Mouse (Mus musculus) neural tube, embryonic 11.5 days (tissue): Measurements from ENCODE around the gene Fxr2. TPM values are rescaled to one million over a fixed set of nuclear protein-coding genes. Genes with fewer than 3 reads are reported as not detected.
A peak's percentile ranks its signal among the peaks of the same experiment; 100 is the strongest.

Experiments used
- ATAC-seq: fragments of 200-750 bp; cut with Nextera tagmentation; 2 replicates; pipeline ENCODE4 v1.8.0; 2017; ENCODE audit warnings: moderate number of reproducible peaks, mild to moderate bottlenecking, moderate TSS enrichment, moderate library complexity; ENCODE audit not compliant: insufficient read depth, low FRiP score, low TSS enrichment
- DNase-seq: peaks from one replicate; pipeline ENCODE4 v3.0.0-alpha.2; 2015; ENCODE audit warnings: low spot score
- H3K27ac ChIP-seq: fragments of 300-500 bp; sonication (generic); 2 replicates; pipeline ENCODE4 v1.5.1; 2014; ENCODE audit warnings: low read depth, mild to moderate bottlenecking, low read length
- H3K27me3 ChIP-seq: fragments of 300-500 bp; sonication (generic); 2 replicates; pipeline ENCODE4 v1.6.1; 2014; ENCODE audit warnings: mild to moderate bottlenecking, low read length, mixed read lengths; ENCODE audit not compliant: control insufficient read depth, insufficient read depth
- H3K36me3 ChIP-seq: fragments of 300-500 bp; sonication (generic); 2 replicates; pipeline ENCODE4 v1.6.1; 2014; ENCODE audit warnings: mild to moderate bottlenecking, low read length, moderate library complexity, mixed read lengths; ENCODE audit not compliant: control insufficient read depth, insufficient read depth
- H3K4me1 ChIP-seq: fragments of 300-500 bp; sonication (generic); 2 replicates; pipeline ENCODE4 v1.6.1; 2014; ENCODE audit warnings: low read length, mixed read lengths; ENCODE audit not compliant: control insufficient read depth, insufficient read depth
- H3K4me2 ChIP-seq: fragments of 300-500 bp; sonication (generic); 2 replicates; pipeline ENCODE4 v1.6.1; 2014; ENCODE audit warnings: low read depth, mild to moderate bottlenecking, moderate library complexity
- H3K4me3 ChIP-seq: fragments of 300-500 bp; sonication (generic); 2 replicates; pipeline ENCODE4 v1.5.1; 2014; ENCODE audit warnings: low read depth, low read length
- H3K9ac ChIP-seq: fragments of 300-500 bp; sonication (generic); 2 replicates; pipeline ENCODE4 v1.6.1; 2014; ENCODE audit warnings: mild to moderate bottlenecking, low read length
- H3K9me3 ChIP-seq: fragments of 300-500 bp; sonication (generic); 2 replicates; pipeline ENCODE4 v1.6.1; 2016; ENCODE audit warnings: low read length; ENCODE audit not compliant: control insufficient read depth
- WGBS: fragments of 180-500 bp; shearing (Covaris S2); extraction: QIAGEN DNeasy Blood & Tissue Kit; methylation state at CpG from one replicate; pipeline ENCODE4 v1.1.7; 2014; 5-methylcytosine and 5-hydroxymethylcytosine counted together
- polyA plus RNA-seq: library from polyadenylated mRNA; unstranded; fragments of >200 nt; fragmentation: Nextera tagmentation; extraction: Ambion mirVana; gene quantifications from 2 replicates; pipeline ENCODE4 v1.2.1, GENCODE M21; 2014

Gene Fxr2
- polyA plus RNA-seq, 1 experiment from 2014 or later, result 40.3 TPM

DNA sequence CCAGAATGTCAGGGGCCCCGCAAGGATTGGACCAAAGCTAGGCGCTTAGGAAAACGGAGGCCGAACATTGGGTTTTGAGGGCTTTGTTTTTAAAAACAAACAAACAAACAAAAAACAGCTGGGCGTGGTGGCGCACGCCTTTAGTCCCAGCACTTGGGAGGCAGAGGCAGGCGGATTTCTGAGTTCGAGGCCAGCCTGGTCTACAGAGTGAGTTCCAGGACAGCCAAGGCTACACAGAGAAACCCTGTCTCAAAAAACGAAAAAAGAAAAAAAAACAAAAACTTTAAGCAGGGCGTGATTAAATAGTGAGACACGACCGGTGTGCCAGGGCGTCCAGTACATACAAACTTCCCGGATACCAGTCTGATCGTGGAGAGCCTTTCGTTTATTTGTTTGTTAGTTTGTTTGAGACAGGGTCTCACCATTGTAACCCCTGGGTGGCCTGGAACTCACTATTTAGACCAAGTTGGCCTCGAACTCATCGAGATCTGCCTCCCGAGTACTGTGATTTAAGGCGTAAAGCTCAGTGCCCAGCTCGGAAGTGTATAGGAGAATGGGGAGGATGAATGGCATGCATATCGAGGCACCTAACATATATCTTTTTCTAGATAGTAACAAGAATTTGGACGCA lies 49.5 kb downstream of the Fxr2 start:
- Histone ChIP-seq H3K36me3 (peaks cover 3% of the 10 kb centered on the region), H3K27ac (peak overlapping the region; percentile 54; the same call in 1 of the 2 replicates), H3K4me3 (peak overlapping the region; percentile 90), H3K4me1 (peaks cover 10% of the 10 kb centered on the region), H3K4me2 (peak overlapping the region; percentile 88), H3K9me3 (no peaks in the 10 kb centered on the region), H3K9ac (peak overlapping the region; percentile 75), H3K27me3 (no peaks in the 10 kb centered on the region)
- ATAC-seq, result 0 out of 2 replicates have a peak, but pooled peaks have one; percentile 7
- WGBS, result 26% methylated on average over 24 of the region's 24 CpGs
- DNase-seq, result no peak

DNA sequence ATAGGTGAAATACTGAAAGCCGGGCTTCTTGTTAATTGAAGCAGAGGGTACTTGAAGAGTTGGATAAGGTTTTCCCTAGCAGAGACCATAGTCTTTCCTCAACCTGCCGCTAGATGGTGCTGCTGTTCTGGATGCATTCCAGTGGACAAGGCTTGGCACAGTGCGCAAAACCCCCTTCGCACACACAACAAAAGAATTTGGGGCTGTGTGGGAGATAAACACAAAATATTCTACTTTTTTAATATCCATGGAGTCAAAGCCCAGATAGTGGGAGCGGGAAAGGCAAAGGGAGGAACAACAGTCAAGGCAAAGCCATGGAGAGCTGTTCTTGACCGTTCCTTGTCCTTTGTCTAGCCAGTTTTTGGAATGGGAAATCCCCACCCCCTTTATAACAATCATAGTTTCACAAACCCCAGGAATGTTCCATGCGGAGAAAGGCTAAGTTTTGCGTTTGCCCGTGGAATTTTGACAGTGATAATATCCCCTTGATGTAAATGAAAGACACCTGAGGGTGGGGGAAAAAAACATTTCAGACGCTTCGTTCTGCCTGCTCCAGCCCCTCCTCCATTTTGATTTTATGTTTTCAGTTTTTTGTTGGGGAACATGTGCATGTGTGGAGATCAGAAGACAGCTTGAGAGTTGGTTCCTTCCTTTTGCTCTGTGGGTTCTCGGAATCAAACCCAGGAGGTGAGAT lies 50.2 kb downstream of the Fxr2 start:
- H3K9ac ChIP-seq, result peak overlapping the region; percentile 47; the same call in 1 of the 2 replicates
- H3K9me3 ChIP-seq, result no peaks in the 10 kb centered on the region
- peaks cover 3% of the 10 kb centered on the region for H3K36me3 ChIP-seq
- H3K4me2 ChIP-seq, result no peak overlapping the region; the same call in 1 of the 2 replicates
- DNase-seq (peak; percentile 89), ATAC-seq (0 out of 2 replicates have a peak, but pooled peaks have one; percentile 40)
- H3K4me1 ChIP-seq, result peaks cover 10% of the 10 kb centered on the region
- no peak overlapping the region for H3K27ac ChIP-seq
- H3K4me3 ChIP-seq, result peak overlapping the region; percentile 10; the same call in 1 of the 2 replicates
- WGBS, result 31% methylated on average over 12 of the region's 12 CpGs
- H3K27me3 ChIP-seq, result no peaks in the 10 kb centered on the region

DNA sequence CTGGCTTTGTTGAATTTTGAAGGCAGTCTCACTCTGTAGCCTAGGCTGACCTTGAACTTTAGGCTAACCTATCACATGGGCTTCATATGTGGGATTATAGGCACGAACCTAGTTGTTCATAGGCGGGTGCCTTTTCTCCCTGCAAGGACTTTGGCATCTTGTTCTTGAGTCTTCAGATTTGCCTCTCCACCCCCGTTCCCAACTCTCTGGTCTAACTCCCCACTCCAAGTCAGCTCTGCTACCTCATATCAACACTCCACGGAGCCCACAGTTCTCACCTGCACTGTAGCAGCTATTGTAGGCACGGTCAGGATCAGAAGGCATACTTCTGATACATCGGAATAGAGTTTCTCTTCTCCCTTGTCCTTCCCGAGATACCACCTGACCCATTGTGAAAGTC lies 50.8 kb downstream of the Fxr2 start:
- Histone ChIP-seq H3K4me2 (no peak overlapping the region), H3K27ac (no peak overlapping the region), H3K36me3 (no peaks in the 10 kb centered on the region), H3K9me3 (no peaks in the 10 kb centered on the region), H3K27me3 (no peaks in the 10 kb centered on the region), H3K4me3 (no peak overlapping the region), H3K4me1 (peaks cover 10% of the 10 kb centered on the region), H3K9ac (no peak overlapping the region; the same call in 1 of the 2 replicates)
- ATAC-seq (no peak), DNase-seq (no peak)
- WGBS, result 86% methylated on average over 7 of the region's 7 CpGs

DNA sequence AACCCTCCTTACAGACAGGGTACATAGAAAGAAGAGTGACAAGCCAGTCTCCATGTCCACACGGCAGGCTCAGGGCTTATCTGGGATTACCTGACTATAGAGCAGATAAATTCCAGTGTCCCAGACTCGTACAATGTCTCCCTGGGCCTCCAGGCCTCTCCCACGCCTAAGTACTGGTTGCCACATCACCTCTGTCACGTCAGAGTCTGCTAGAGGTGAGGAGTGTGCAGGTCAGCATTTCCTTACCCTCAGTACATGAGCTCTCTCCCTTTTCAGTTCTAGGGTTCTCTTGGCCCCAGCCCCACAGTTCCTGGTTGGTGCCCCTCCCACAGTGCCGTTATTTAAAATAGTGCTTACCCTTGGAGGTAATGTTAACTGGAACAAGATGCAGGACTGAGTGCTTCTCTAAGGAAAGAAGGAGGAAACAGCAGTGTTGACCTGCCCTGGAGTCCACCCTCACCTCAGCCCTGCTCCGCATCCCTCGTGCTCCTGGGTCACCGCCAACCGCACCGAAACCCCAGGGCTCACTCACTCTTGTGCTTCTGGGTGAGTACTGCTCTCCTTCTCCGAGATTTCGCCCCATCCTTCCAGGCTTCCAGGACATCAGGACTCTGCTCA lies 51.4 kb downstream of the Fxr2 start:
- DNase-seq (no peak), ATAC-seq (no peak)
- Histone ChIP-seq H3K36me3 (no peaks in the 10 kb centered on the region), H3K9me3 (no peaks in the 10 kb centered on the region), H3K27ac (no peak overlapping the region), H3K27me3 (no peaks in the 10 kb centered on the region), H3K9ac (no peak overlapping the region), H3K4me2 (no peak overlapping the region), H3K4me3 (no peak overlapping the region), H3K4me1 (peaks cover 10% of the 10 kb centered on the region)
- 83% methylated on average over 12 of the region's 12 CpGs for WGBS

DNA sequence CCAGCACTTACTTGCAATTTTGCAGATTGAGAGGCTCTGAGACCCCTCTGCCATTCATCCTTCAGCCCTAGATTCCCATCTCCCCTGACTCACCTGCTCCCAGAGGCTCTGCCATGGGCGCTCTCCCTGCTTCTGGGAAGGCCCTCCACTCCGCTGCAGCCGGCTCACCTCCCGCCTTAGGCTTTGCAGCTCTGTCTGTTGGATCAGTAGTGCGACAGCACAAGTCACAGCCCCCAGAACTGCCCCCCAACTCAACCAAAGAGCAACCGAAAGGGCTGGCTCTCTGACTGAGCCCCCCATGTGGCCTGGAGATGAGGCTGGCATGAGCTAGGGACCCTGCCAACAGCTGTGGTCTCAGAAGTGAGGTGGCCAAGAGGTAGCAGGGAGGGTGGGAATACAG lies 52.1 kb downstream of the Fxr2 start:
- Histone ChIP-seq H3K36me3 (no peaks in the 10 kb centered on the region), H3K27me3 (no peaks in the 10 kb centered on the region), H3K4me3 (no peak overlapping the region), H3K9ac (no peak overlapping the region), H3K27ac (no peak overlapping the region), H3K4me2 (no peak overlapping the region), H3K4me1 (peaks cover 10% of the 10 kb centered on the region), H3K9me3 (no peaks in the 10 kb centered on the region)
- 77% methylated on average over 6 of the region's 6 CpGs for WGBS
- ATAC-seq, result no peak
- no peak for DNase-seq

DNA sequence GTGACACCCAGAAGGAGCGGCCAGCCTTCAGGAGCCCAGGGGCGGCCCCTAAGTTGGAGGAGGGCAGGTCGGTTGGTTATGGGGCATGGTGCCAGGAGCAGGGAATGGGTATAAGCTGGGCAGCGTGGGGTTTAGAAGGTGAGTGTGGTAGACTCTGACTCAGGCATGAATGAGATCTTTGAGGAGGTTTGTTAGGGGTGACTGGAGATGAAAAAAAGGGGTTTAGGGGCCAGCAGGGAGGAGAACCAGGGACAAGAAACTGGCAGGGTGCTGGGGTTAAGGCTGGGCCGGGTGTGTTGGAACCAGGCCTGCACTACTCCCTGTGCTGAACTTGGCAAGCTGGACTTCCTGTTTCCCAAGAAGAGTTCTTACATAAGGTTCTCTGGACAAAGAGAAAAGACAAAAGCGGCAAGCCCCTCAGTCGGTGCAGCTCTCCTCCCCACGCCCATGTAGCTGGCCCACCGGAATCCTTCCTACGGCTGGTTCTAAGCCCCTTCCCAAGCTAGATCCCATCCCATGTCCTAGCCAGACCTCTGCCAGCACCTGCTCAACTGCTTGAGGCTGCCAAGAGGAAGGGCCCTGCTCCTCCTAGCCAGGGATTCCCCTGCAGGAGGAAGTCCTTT lies 52.8 kb downstream of the Fxr2 start, which contains the start of gene Tnfsf13:
Gene Tnfsf13 (minus strand): TSS at position 259 of the 623 bp plus-strand sequence.
- Histone ChIP-seq H3K9ac (no peak within 1 kb of the TSS), H3K36me3 (no peaks in the 10 kb centered on the region), H3K27me3 (no peaks in the 10 kb centered on the region), H3K4me2 (no peak within 1 kb of the TSS), H3K27ac (no peak within 1 kb of the TSS), H3K4me1 (peaks cover 7% of the 10 kb centered on the region), H3K9me3 (no peaks in the 10 kb centered on the region), H3K4me3 (no peak within 1 kb of the TSS)
- 86% methylated on average over 10 of the region's 10 CpGs for WGBS
- ATAC-seq (no peak), DNase-seq (no peak)

DNA sequence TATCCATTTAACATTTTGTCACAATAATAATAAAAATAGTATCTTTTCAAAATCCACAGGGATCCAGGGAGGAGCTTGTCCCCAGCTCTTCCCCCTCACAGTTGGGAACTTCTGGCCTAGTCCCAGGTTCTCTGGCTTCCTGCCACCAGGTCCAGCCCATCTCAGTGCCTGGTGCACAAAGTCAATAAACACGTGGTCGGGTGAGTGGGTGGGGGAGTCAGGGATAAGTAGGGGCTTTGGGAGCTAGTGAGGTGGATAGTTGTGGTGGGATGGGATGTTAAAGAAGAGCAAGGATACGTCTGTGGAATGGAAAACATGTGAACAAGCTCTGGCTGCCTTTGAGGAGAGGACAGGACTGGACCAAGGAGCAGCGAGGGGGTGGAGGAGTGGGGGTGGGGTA lies 53.6 kb downstream of the Fxr2 start:
- ATAC-seq (no peak), DNase-seq (no peak)
- H3K4me2 ChIP-seq, result no peak overlapping the region
- H3K9me3 ChIP-seq, result no peaks in the 10 kb centered on the region
- H3K27me3 ChIP-seq, result no peaks in the 10 kb centered on the region
- no peak overlapping the region for H3K27ac ChIP-seq
- no peaks in the 10 kb centered on the region for H3K36me3 ChIP-seq
- 23% methylated on average over 4 of the region's 4 CpGs for WGBS
- H3K9ac ChIP-seq, result no peak overlapping the region
- H3K4me1 ChIP-seq, result 0 out of 2 replicates have a peak, but pooled peaks cover 2% of the 10 kb centered on the region
- H3K4me3 ChIP-seq, result no peak overlapping the region

DNA sequence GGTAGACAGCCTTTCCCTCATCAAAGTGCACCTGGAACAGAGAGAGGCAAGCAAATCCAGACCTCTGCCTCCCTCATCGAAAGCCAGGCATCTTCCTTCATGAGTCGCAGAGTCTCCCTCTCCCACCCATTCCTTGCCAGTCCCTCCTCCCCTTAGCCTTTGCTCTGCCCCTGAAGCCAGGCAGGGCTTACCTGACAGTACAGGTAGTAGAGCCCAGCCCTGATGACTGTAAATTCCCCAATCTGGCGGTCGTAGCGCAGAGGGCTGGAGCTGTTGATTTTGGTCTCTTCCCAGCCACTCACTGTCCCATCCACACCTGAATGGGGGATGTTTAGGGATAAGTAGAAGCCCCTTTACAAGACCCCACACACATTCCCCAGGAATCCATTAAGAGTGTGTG lies 54.3 kb downstream of the Fxr2 start:
- ATAC-seq (no peak), DNase-seq (no peak)
- Histone ChIP-seq H3K9me3 (no peaks in the 10 kb centered on the region), H3K4me1 (0 out of 2 replicates have a peak, but pooled peaks cover 2% of the 10 kb centered on the region), H3K4me3 (no peak overlapping the region), H3K27ac (no peak overlapping the region), H3K27me3 (no peaks in the 10 kb centered on the region), H3K36me3 (no peaks in the 10 kb centered on the region), H3K4me2 (no peak overlapping the region), H3K9ac (no peak overlapping the region)
- 72% methylated on average over 5 of the region's 5 CpGs for WGBS
